Mouse (Mus musculus) C2C12 (cell line): ENCODE measurements around the gene Ifrd1. TPM values are rescaled to one million over a fixed set of nuclear protein-coding genes. Genes with fewer than 3 reads are reported as not detected.

ENCODE experiments used
- H3K27me3 ChIP-seq: one replicate; pipeline ENCODE4 v1.6.1; 2011; ENCODE audit not compliant: control insufficient read depth, insufficient read depth, insufficient read length
- H3K36me3 ChIP-seq: one replicate; pipeline ENCODE4 v1.6.1; 2011; ENCODE audit not compliant: control insufficient read depth, insufficient read depth
- H3K4me3 ChIP-seq: one replicate; pipeline ENCODE4 v1.5.1; 2011; ENCODE audit warnings: mild to moderate bottlenecking, control low read depth; ENCODE audit not compliant: poor library complexity, insufficient read depth, severe bottlenecking
- H3K79me2 ChIP-seq: one replicate; pipeline ENCODE4 v1.6.1; 2011; ENCODE audit not compliant: control insufficient read depth, insufficient read depth
- H3K79me3 ChIP-seq: one replicate; pipeline ENCODE4 v1.6.1; 2011; ENCODE audit warnings: low read depth, control low read depth
- H3ac ChIP-seq: one replicate; pipeline ENCODE3; 2011; ENCODE audit warnings: low read depth; ENCODE audit not compliant: control insufficient read depth, insufficient read length
- CEBPB ChIP-seq: IDR thresholded peaks from one replicate; pipeline ENCODE4 v1.6.1; 2011; ENCODE audit warnings: low read depth, mild to moderate bottlenecking, control low read depth, moderate library complexity
- CTCF ChIP-seq: IDR thresholded peaks from one replicate; pipeline ENCODE4 v1.5.1; 2011; ENCODE audit not compliant: control insufficient read depth, insufficient read depth, insufficient read length
- FOSL1 ChIP-seq: IDR thresholded peaks from one replicate; pipeline ENCODE4 v1.8.0; 2011; ENCODE audit warnings: mild to moderate bottlenecking, low read length; ENCODE audit not compliant: poor library complexity, insufficient read depth, severe bottlenecking
- MAX ChIP-seq: IDR thresholded peaks from one replicate; pipeline ENCODE4 v1.6.1; 2011; ENCODE audit warnings: mild to moderate bottlenecking, control low read depth
- MYOD1 ChIP-seq: IDR thresholded peaks from one replicate; pipeline ENCODE4 v1.6.1; 2011; ENCODE audit warnings: low read depth; ENCODE audit not compliant: control insufficient read depth, insufficient read length
- MYOG ChIP-seq: IDR thresholded peaks from one replicate; pipeline ENCODE4 v1.6.1; 2011; ENCODE audit not compliant: control insufficient read depth, insufficient read length; ENCODE audit errors: extremely low read depth
- USF1 ChIP-seq: IDR thresholded peaks from one replicate; pipeline ENCODE4 v1.6.1; 2011; ENCODE audit warnings: low read depth, mild to moderate bottlenecking, control low read depth, moderate library complexity
- polyA plus RNA-seq: library from polyadenylated mRNA; unstranded; fragments of >200 nt; fragmentation: generic; extraction: Trizol; gene quantifications from one replicate; pipeline ENCODE4 v1.2.1, GENCODE M21; 2012; ENCODE audit warnings: missing spikeins

The Ifrd1 gene
- polyA plus RNA-seq, 1 experiment, result 166 TPM

DNA sequence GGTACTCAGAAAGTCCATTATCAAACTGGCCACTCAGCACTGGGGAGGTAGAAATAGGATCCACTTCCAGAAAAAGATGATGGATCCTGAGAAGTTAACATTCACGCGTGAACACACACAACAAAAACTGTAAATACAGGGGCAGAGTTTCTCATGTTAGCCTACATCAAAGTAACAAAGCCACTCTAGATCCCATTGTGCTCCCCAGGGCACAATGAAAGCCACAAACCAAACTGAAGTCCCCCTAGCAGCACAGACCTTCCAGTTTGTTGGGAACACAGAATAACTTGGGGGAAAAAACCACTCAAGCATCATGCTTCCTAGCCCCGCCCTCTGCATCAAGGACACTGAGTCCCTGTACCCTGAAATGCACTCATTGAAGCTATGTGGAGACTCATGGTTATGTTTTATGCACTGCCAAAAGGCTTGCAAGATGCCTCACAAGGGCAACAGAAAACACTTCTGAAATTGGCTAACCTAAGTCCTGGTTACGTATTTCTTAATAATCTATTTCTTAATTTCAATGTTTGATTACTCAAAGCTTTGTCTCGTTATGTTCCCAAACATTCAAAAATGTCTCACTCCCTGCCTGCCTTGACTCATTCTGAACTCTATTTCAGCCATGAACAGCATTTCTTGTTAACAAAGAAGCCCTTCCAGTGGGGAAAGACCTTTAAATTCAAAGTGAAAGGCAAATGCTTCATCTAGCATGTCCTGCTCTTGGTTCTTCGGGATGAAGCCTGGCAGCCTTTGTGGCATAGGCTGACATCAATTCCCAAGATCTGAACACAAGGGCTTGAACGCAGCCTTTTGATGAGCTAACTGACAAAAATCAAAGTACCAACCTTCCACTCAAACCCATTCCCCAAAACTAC is 45.9 kb downstream of the Ifrd1 start:
- peaks cover 10% of the 10 kb centered on the region for H3K79me2 ChIP-seq
- H3K79me3 ChIP-seq, result peaks cover 12% of the 10 kb centered on the region
- H3K36me3 ChIP-seq, result peaks cover 84% of the 10 kb centered on the region
- H3ac ChIP-seq, result no peak overlapping the region
- no peak overlapping the region for H3K4me3 ChIP-seq
- no peaks in the 10 kb centered on the region for H3K27me3 ChIP-seq
- TF ChIP-seq MAX (no peak), CTCF (no peak), MYOD1 (no peak), MYOG (no peak), USF1 (no peak), FOSL1 (no peak), CEBPB (no peak)

- no peaks in the 10 kb centered on the region for H3K79me2 ChIP-seq
- TF ChIP-seq MYOD1 (no peak), CTCF (no peak), CEBPB (no peak), USF1 (no peak), MAX (no peak), MYOG (no peak), FOSL1 (no peak)
- peaks cover 4% of the 10 kb centered on the region for H3K79me3 ChIP-seq
- peaks cover 66% of the 10 kb centered on the region for H3K36me3 ChIP-seq
- no peak overlapping the region for H3K4me3 ChIP-seq
- no peak overlapping the region for H3ac ChIP-seq
- no peaks in the 10 kb centered on the region for H3K27me3 ChIP-seq
These were observed 47.6 kb downstream of the Ifrd1 start for GRCm38 (mm10) chr12:40200484-40201235.

GRCm38 (mm10) chr12:40199795-40200402 is 48.4 kb downstream of the Ifrd1 start:
- Histone ChIP-seq H3K4me3 (no peak overlapping the region), H3K79me3 (peaks cover 1% of the 10 kb centered on the region), H3K36me3 (peaks cover 59% of the 10 kb centered on the region), H3K79me2 (no peaks in the 10 kb centered on the region), H3ac (no peak overlapping the region), H3K27me3 (no peaks in the 10 kb centered on the region)
- TF ChIP-seq USF1 (no peak), CTCF (peak; percentile 33)

- H3K4me3 ChIP-seq, result no peak within 1 kb of the TSS
- H3K36me3 ChIP-seq, result peaks cover 53% of the 10 kb centered on the region
- no peaks in the 10 kb centered on the region for H3K79me2 ChIP-seq
- peaks cover 1% of the 10 kb centered on the region for H3K79me3 ChIP-seq
- H3ac ChIP-seq, result no peak within 1 kb of the TSS
- H3K27me3 ChIP-seq, result no peaks in the 10 kb centered on the region
- no peak for TF ChIP-seq FOSL1
- TF ChIP-seq MAX, result no peak
- no peak for TF ChIP-seq MYOG
- no peak for TF ChIP-seq MYOD1
- TF ChIP-seq USF1, result no peak
- no peak for TF ChIP-seq CEBPB
- no peak for TF ChIP-seq CTCF
These were observed 49.0 kb downstream of the Ifrd1 start, which contains the start of gene Lsmem1 for GRCm38 (mm10) chr12:40199302-40199701. TSS of gene Lsmem1 (minus strand) at chr12:40199490.

DNA sequence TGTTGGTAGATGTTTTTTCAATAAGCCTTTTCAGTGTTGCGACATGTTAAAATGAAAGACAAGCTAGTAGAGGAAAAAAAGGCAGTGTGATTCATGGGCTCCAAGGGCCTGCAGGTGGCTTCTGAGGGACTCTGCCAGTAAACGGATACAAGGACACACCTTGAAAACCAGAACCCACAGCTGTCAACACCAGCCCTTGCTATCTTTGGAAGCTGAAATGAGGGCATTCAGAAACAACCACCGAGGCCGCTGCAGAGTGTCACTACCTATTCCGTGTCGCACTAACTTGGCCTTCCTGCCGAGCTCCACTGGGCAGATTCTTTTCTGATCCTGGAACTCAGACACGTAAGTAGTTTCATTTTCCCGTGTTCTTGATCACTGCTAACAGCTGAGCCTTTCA is 49.9 kb downstream of the Ifrd1 start:
- Histone ChIP-seq H3K4me3 (no peak overlapping the region), H3K79me3 (no peaks in the 10 kb centered on the region), H3K27me3 (no peaks in the 10 kb centered on the region), H3K79me2 (no peaks in the 10 kb centered on the region), H3K36me3 (peaks cover 44% of the 10 kb centered on the region), H3ac (no peak overlapping the region)
- no peak for TF ChIP-seq USF1
- no peak for TF ChIP-seq MYOG
- TF ChIP-seq CEBPB, result no peak
- TF ChIP-seq CTCF, result no peak
- no peak for TF ChIP-seq MYOD1
- no peak for TF ChIP-seq FOSL1
- TF ChIP-seq MAX, result no peak
